Mouse (Mus musculus): ENCODE results near the gene Ccnd3. TPM values are rescaled to one million over a fixed set of nuclear protein-coding genes. Genes with fewer than 3 reads are reported as not detected.
A peak's percentile ranks its signal among the peaks of the same experiment; 100 is the strongest.

The Ccnd3 gene
- total and polyA plus RNA-seq, 3 experiments: 143 to 568 TPM; not detected in 1

DNA sequence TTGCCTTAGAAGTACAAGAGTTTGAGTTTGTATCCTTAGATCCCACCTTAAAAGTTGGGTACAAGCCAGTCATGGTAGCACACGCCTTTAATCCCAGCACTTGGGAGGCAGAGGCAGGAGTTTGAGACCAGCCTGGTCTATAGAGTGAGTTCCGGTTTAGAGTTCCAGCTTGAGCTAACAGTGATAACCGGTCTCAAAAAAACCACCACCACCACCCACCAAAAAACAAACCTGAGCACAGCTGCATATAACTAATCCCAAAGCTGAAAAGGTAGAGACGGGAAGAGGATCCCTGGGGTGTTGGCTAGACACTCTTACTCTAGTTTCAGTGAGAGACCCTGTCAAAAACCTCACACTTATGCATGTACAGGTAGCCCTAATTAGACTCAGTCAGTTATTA lies 111.8 kb downstream of the Ccnd3 start:
- Histone ChIP-seq H3K4me3 (ENCODE audit: control insufficient read depth in 1 of 2, insufficient read depth in 1 of 2, low read depth in 2 of 2, low read length in 2 of 2) (peak overlapping the region in 1 of 2 experiments; percentile 9; a peak in 1 of 4 replicates), H3K9ac (ENCODE audit: control insufficient read depth, low read depth, low read length, poor library complexity, severe bottlenecking) (peak overlapping the region; percentile 38), H3K36me3 (ENCODE audit: control insufficient read depth in 1 of 2, insufficient read depth in 2 of 2, low read length in 2 of 2) (peaks cover 8 to 45% of the 10 kb centered on the region in 2 experiments), H3K79me2 (ENCODE audit: control insufficient read depth, insufficient read depth, low read length, poor library complexity) (peaks cover 55% of the 10 kb centered on the region), H3K27me3 (ENCODE audit: control insufficient read depth in 1 of 2, insufficient read depth in 2 of 2, low read length in 2 of 2) (no peaks in the 10 kb centered on the region), H3K4me1 (ENCODE audit: control insufficient read depth in 1 of 2, insufficient read depth in 2 of 2, low read length in 2 of 2) (peaks cover 20 to 45% of the 10 kb centered on the region in 2 experiments), H3K9me3 (replicated peaks; ENCODE audit: insufficient read depth, low read length) (no peaks in the 10 kb centered on the region), H3K27ac (ENCODE audit: control insufficient read depth, low read depth, low read length) (peak overlapping the region; percentile 99)
- TF ChIP-seq ELF1 (IDR thresholded peaks at IDR 0.05; ENCODE audit: low read depth, low read length) (no peak), POLR2AphosphoS5 (IDR thresholded peaks at IDR 0.05; ENCODE audit: borderline replicate concordance, low read depth, low read length) (no peak), TAL1 (IDR thresholded peaks at IDR 0.05; ENCODE audit: low read length) (peak; percentile 18; the same call in 1 of the 2 replicates), UBTF (IDR thresholded peaks at IDR 0.05; ENCODE audit: borderline replicate concordance, insufficient read depth, low read depth, low read length) (no peak), ZKSCAN1 (IDR thresholded peaks at IDR 0.05; ENCODE audit: low read depth, low read length) (no peak), RAD21 (IDR thresholded peaks at IDR 0.05; ENCODE audit: low read depth, low read length) (no peak), GATA1 (IDR thresholded peaks at IDR 0.05; ENCODE audit: low read depth, low read length) (no peak), MAFK (IDR thresholded peaks at IDR 0.05; ENCODE audit: borderline replicate concordance, low read depth, low read length) (no peak), CHD2 (IDR thresholded peaks at IDR 0.05; ENCODE audit: low read length) (no peak), ZNF384 (IDR thresholded peaks at IDR 0.05; ENCODE audit: low read depth, low read length) (peak; percentile 51), USF1 (IDR thresholded peaks at IDR 0.05; ENCODE audit: low read depth, low read length) (no peak), NRF1 (IDR thresholded peaks at IDR 0.05; ENCODE audit: insufficient read depth, low read depth, low read length, poor library complexity, severe bottlenecking) (no peak), MEF2A (IDR thresholded peaks at IDR 0.05; ENCODE audit: extremely low read depth, insufficient replicate concordance, low read depth, low read length, poor library complexity, severe bottlenecking) (no peak), EP300 (IDR thresholded peaks at IDR 0.05; ENCODE audit: low read depth in 1 of 2, low read length in 2 of 2) (peak in 1 of 2 experiments; percentile 43; a peak in 2 of 4 replicates), SMC3 (IDR thresholded peaks at IDR 0.05; ENCODE audit: low read depth, low read length) (no peak), ZMIZ1 (IDR thresholded peaks at IDR 0.05; ENCODE audit: low read depth, low read length) (no peak), TCF12 (IDR thresholded peaks at IDR 0.05; ENCODE audit: low read depth, low read length) (peak; percentile 39; the same call in 1 of the 2 replicates), BHLHE40 (IDR thresholded peaks at IDR 0.05; ENCODE audit: borderline replicate concordance, low read depth, low read length) (no peak), GABPA (IDR thresholded peaks at IDR 0.05; ENCODE audit: low read depth, low read length) (no peak), SIN3A (IDR thresholded peaks at IDR 0.05; ENCODE audit: low read length) (0 out of 2 replicates have a peak, but pooled peaks have one; percentile 45), MAX (IDR thresholded peaks at IDR 0.05; ENCODE audit: low read length) (no peak), ETS1 (IDR thresholded peaks at IDR 0.05; ENCODE audit: low read depth, low read length) (0 out of 2 replicates have a peak, but pooled peaks have one; percentile 10), KAT2A (conservative IDR thresholded peaks at IDR 0.05; ENCODE audit: low read depth, low read length) (no peak), MAZ (IDR thresholded peaks at IDR 0.05; ENCODE audit: low read depth, low read length) (no peak)
- peak; percentile 60 for DNase-seq (ENCODE audit: low read depth, low spot score)

Data from MEL (cell line).